Mouse (Mus musculus) liver, embryonic 15.5 days (tissue): ENCODE measurements at regions not wholly inside any gene's neighbourhood (a gene's known extent, or its start where the extent isn't known, plus 50 kb on each side); places are given as distances from the start of the nearest gene placed in this dataset.

ENCODE experiments used
- ATAC-seq: fragments of 200-750 bp; cut with Nextera tagmentation; 2 replicates; pipeline ENCODE4 v1.8.0; 2017; ENCODE audit warnings: moderate number of reproducible peaks, mild to moderate bottlenecking, moderate library complexity; ENCODE audit not compliant: insufficient read depth
- H3K27ac ChIP-seq: fragments of 300-500 bp; sonication (generic); replicated peaks from 2 replicates; pipeline ENCODE4 v1.5.1; 2015; ENCODE audit warnings: mild to moderate bottlenecking, inconsistent platforms
- H3K27me3 ChIP-seq: fragments of 300-500 bp; sonication (generic); 2 replicates; pipeline ENCODE4 v1.6.1; 2015; ENCODE audit warnings: mild to moderate bottlenecking, inconsistent platforms
- H3K36me3 ChIP-seq: fragments of 300-500 bp; sonication (generic); replicated peaks from 2 replicates; pipeline ENCODE4 v1.6.1; 2015; ENCODE audit warnings: moderate library complexity, mild to moderate bottlenecking, inconsistent platforms
- H3K4me1 ChIP-seq: fragments of 300-500 bp; sonication (generic); replicated peaks from 2 replicates; pipeline ENCODE4 v1.6.1; 2015; ENCODE audit warnings: inconsistent platforms
- H3K4me2 ChIP-seq: fragments of 300-500 bp; sonication (generic); 2 replicates; pipeline ENCODE4 v1.6.1; 2015; ENCODE audit warnings: moderate library complexity, mild to moderate bottlenecking, inconsistent platforms
- H3K4me3 ChIP-seq: fragments of 300-500 bp; sonication (generic); replicated peaks from 2 replicates; pipeline ENCODE4 v1.5.1; 2015; ENCODE audit warnings: mild to moderate bottlenecking, inconsistent platforms
- H3K9ac ChIP-seq: fragments of 300-500 bp; sonication (generic); 2 replicates; pipeline ENCODE4 v1.6.1; 2015; ENCODE audit warnings: moderate library complexity, mild to moderate bottlenecking, inconsistent platforms
- H3K9me3 ChIP-seq: fragments of 300-500 bp; sonication (generic); replicated peaks from 2 replicates; pipeline ENCODE4 v1.6.1; 2016; ENCODE audit warnings: inconsistent platforms
- WGBS: fragments of 180-500 bp; shearing (Covaris S2); methylation state at CpG from one replicate; pipeline ENCODE4 v1.1.7; 2015; ENCODE audit warnings: mixed read lengths; ENCODE audit not compliant: insufficient replicate concordance; 5-methylcytosine and 5-hydroxymethylcytosine counted together

DNA sequence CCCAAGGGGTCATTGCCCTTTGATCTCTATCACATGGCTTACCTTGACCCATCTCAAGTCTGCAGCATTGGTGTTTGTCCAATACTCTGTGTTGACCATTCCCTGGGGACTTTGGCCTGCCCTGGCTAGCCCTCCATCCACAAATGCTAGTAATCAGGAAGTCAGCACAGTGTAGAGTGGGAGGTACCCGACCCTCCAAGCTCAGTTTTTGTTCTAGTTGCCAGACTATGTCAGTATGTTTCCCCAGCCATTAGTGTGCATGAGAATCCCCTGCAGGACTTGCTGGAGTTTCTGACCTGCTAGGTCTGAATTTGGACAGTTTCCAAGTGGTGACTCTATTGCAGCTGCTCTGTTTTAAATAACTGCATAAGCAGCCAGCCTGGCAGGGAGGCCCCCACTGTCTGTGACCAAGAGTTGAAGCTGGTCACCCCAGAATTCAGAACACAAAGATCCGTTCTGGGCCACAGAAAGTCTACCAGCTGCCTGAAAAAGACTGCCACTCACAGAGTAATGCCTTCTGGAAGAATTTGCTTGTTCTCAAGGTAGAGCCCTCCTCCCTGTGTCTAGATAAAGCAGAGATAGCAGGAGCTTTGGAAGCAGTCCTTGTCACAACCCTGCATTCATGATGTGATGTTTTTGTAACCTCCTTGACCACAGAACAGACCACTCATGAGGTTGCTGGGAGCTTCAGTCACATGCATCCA is 118.0 kb upstream of the Slc22a23 start:
- no peak overlapping the region for H3K9ac ChIP-seq

DNA sequence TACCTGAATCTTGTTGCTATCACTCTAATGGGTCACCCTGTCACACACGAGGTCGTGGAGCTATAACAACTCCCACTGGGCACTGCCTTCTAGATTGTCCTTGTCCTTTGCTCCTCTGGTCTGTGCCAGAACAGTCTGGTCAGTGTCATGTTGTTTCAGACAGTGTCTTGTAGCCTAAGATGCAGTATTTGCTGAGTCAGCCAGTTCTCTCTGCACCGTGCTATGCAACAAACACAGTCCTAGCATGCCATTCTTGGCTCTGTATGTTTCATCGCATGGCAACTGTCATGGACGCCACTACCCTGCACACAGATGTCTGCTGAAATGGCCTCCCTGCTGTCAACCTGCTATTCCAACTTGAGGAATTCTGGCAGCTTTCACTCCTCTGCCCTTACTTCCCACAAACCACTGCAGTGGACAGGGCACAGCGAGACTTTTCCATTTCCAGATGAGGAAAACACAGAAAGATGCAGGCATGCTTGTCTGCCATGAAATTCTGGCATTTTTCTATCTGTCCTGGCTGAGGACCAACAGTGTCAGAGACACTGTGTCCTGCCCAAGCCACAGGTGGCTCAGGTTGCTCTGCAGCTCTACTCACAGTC is 117.3 kb upstream of the Slc22a23 start:
- Histone ChIP-seq H3K4me2 (no peak overlapping the region), H3K27me3 (no peaks in the 10 kb centered on the region), H3K4me3 (no peak overlapping the region), H3K9ac (no peak overlapping the region), H3K36me3 (no peaks in the 10 kb centered on the region), H3K4me1 (peaks cover 10% of the 10 kb centered on the region), H3K27ac (peak overlapping the region; percentile 61), H3K9me3 (no peaks in the 10 kb centered on the region)
- WGBS: 56% methylated on average over 6 of the region's 6 CpGs
- no peak for ATAC-seq

More for the DNA sequence above, 118.0 kb upstream of the Slc22a23 start:
- Histone ChIP-seq H3K4me2 (no peak overlapping the region), H3K4me1 (peaks cover 10% of the 10 kb centered on the region), H3K27ac (peak overlapping the region; percentile 80), H3K9me3 (no peaks in the 10 kb centered on the region), H3K4me3 (no peak overlapping the region), H3K36me3 (no peaks in the 10 kb centered on the region), H3K27me3 (no peaks in the 10 kb centered on the region)
- WGBS: 22% methylated on average over 2 of the region's 2 CpGs
- ATAC-seq: peak; percentile 89

DNA sequence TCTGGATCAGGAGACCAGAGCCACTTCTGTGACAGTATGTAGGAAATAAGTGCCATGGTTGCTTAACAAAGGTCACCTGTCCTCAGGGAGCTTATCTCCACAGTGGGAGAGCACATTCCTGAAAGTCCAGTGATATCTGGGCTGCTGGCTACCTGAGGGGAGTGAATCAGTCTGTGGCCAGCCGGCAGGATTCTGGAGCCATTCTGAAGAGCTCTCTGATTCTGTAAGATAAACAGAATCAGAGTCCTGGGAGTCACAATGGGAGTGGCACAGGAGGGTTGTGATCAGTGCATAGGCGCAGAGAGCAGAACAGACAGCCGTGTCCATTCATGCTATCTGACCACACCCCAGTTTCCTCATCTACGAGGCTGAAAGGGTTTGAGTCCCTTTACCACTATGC is 116.0 kb upstream of the Slc22a23 start:
- no peak overlapping the region for H3K9ac ChIP-seq
- no peak overlapping the region for H3K4me3 ChIP-seq
- no peak overlapping the region for H3K4me2 ChIP-seq
- no peaks in the 10 kb centered on the region for H3K36me3 ChIP-seq
- no peaks in the 10 kb centered on the region for H3K27me3 ChIP-seq
- H3K4me1 ChIP-seq: peaks cover 10% of the 10 kb centered on the region
- 17% methylated on average over 4 of the region's 4 CpGs for WGBS
- H3K27ac ChIP-seq: peak overlapping the region; percentile 35; the same call in 1 of the 2 replicates
- no peaks in the 10 kb centered on the region for H3K9me3 ChIP-seq
- ATAC-seq: no peak

DNA sequence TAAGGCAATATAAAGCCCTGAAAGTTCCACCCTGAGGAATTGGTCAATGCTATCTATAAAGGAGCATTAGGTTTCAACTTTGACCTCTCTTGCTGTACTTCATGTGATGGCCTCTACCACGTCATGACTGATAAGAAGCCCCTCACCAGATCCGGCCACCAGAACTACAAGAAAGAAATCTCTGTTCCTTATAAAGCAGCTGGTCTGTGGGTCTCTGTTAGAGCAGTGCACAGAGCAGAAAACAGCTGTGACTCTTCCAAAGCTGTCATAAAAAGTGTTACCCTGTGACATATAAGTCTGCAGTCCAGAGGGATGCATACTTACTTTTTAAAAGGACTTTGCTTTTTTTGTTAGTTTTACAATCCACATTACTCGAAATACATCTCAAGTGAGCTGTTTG is 111.1 kb upstream of the Slc22a23 start:
- Histone ChIP-seq H3K9ac (no peak overlapping the region), H3K4me3 (no peak overlapping the region), H3K4me1 (no peaks in the 10 kb centered on the region), H3K4me2 (no peak overlapping the region), H3K27ac (no peak overlapping the region), H3K9me3 (no peaks in the 10 kb centered on the region), H3K36me3 (no peaks in the 10 kb centered on the region), H3K27me3 (no peaks in the 10 kb centered on the region)
- no peak for ATAC-seq
- WGBS: 35% methylated on average over 3 of the region's 3 CpGs

DNA sequence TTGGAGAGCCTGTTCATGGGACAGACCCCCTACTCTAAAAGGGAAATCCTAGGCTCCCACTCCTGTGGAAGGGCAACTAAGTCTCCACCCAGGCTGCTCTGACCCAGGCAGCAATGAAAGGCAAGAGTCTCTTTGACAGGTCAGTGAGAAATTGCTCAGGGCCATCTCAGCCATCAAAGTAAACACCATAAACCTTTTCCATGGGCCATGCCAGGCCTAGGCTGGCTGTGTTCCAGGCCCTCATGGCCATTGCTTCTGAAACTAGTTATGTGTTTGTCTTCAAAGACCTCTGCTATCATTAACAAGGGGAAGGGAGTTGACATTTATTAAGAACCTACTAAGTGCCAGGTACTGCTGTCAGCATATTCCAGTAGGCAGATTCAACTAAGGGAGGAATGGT is 101.8 kb upstream of the Slc22a23 start:
- no peaks in the 10 kb centered on the region for H3K36me3 ChIP-seq

DNA sequence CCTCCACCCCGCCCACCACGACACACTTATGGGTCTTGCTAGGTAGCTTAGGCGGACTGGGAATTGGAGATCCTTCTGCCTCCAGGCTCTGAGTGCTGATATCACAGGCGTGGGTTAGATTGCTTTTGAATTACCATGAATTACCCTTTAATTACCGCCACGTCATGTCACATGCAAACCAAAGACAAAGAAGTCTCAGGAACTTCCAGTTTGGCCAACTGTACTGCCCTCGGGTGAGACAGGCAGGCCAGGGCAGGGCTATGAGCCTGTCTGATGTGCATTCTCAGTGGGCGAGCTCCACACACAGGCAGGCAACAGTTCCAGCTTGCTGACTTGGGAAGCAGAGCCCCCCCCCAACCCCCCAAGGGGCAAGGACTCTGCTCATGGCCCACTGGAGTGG is 101.3 kb upstream of the Slc22a23 start:
- no peak overlapping the region for H3K27ac ChIP-seq
- H3K9ac ChIP-seq: no peak overlapping the region
- no peak overlapping the region for H3K4me3 ChIP-seq
- no peaks in the 10 kb centered on the region for H3K4me1 ChIP-seq
- H3K27me3 ChIP-seq: no peaks in the 10 kb centered on the region
- no peaks in the 10 kb centered on the region for H3K36me3 ChIP-seq
- H3K4me2 ChIP-seq: no peak overlapping the region
- 58% methylated on average over 8 of the region's 8 CpGs for WGBS
- H3K9me3 ChIP-seq: no peaks in the 10 kb centered on the region
- ATAC-seq: no peak

More for the DNA sequence above, 101.8 kb upstream of the Slc22a23 start:
- no peaks in the 10 kb centered on the region for H3K27me3 ChIP-seq
- no peak overlapping the region for H3K4me2 ChIP-seq
- H3K4me1 ChIP-seq: no peaks in the 10 kb centered on the region
- H3K27ac ChIP-seq: no peak overlapping the region
- no peaks in the 10 kb centered on the region for H3K9me3 ChIP-seq
- no peak overlapping the region for H3K9ac ChIP-seq
- no peak for ATAC-seq
- H3K4me3 ChIP-seq: no peak overlapping the region

DNA sequence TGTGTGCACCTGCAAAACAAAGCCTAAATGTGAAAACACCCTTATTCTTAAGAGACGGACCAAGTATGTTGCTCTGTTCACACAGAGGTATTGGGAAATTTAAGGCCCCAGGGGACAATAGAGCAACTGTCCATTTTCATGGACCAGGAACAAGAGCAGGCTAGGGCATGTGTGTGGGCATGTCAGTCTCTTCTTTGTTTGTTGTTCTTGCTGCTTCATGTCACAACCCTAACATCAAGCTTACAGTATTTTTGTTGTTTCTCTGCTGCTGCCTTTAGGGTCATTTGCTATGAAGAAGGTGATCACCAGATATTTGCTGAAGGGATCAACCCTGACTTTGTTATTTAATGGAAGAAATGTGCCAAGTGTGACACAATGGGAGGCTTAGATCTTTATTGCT is 96.4 kb upstream of the Slc22a23 start:
- Histone ChIP-seq H3K4me2 (no peak overlapping the region), H3K27me3 (no peaks in the 10 kb centered on the region), H3K36me3 (no peaks in the 10 kb centered on the region), H3K9me3 (no peaks in the 10 kb centered on the region), H3K27ac (no peak overlapping the region), H3K9ac (no peak overlapping the region), H3K4me3 (no peak overlapping the region), H3K4me1 (no peaks in the 10 kb centered on the region)
- 57% methylated on average over 1 of the region's 1 CpGs for WGBS
- ATAC-seq: no peak

DNA sequence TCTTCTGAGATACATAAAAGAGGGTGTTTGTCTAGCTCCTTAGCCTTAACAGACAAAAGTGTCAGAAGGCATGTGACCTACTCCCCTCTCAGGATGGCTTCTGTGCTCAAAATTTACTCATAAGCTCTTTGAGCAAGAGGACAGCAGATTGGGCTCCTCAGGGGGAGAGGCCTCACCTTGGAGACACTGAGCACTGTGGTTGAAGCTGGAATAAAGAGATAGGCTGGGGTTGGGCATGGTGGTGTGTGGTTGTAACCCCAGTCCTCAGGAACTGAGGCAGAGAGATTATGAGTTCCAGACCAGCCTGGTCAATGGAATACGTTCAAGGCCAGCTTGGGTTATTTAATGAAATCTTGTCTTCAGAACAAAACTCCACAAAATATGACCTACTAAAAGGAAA is 82.5 kb upstream of the Slc22a23 start:
- no peak for ATAC-seq
- Histone ChIP-seq H3K9me3 (no peaks in the 10 kb centered on the region), H3K27me3 (0 out of 2 replicates have a peak, but pooled peaks cover 6% of the 10 kb centered on the region), H3K4me3 (no peak overlapping the region), H3K4me1 (no peaks in the 10 kb centered on the region), H3K9ac (no peak overlapping the region), H3K36me3 (no peaks in the 10 kb centered on the region), H3K27ac (no peak overlapping the region), H3K4me2 (no peak overlapping the region)
- WGBS: 25% methylated on average over 1 of the region's 1 CpGs

DNA sequence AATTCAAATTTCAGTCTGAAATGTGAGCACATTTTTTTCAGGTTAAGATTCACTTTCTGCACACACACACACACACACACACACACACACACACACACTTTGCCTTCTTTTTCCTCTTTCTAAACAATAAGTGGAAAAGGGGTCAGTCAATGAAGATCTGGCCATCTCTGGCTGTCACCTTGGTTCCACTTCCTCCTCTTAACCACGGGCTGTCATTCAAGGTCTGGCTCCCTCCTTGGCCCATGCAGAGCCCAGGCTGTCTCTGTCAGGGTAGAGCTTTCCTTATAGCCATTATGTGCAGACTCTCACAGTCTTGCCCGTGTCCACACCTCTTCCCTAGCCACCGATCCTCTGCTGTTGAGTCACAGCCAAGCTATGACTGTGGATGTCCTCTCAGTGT is 79.9 kb upstream of the Slc22a23 start:
- no peak for ATAC-seq
- no peak overlapping the region for H3K4me3 ChIP-seq
- no peaks in the 10 kb centered on the region for H3K4me1 ChIP-seq
- no peak overlapping the region for H3K4me2 ChIP-seq
- WGBS: 8% methylated on average over 3 of the region's 3 CpGs
- no peak overlapping the region for H3K9ac ChIP-seq
- H3K9me3 ChIP-seq: no peaks in the 10 kb centered on the region
- H3K27me3 ChIP-seq: 0 out of 2 replicates have a peak, but pooled peaks cover 6% of the 10 kb centered on the region
- no peak overlapping the region for H3K27ac ChIP-seq
- H3K36me3 ChIP-seq: no peaks in the 10 kb centered on the region

DNA sequence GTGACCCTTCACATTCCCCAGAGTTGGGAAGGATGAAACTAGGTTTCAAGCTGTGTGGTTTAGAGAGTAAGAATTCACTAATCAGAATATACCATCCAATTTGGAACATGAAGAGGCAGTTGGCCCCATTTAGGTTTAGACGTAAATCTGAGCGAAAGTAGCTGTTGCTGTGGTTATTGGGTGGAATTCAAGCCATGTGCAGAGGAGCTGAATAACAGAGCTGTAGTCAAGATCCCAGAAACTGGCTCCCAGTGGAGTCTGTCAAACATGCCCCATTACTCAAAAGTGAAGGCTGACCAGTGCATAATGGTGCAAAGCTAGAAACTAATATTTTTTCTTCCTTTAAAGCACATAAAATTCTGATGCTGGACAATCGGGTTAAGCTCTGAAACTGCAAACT is 76.7 kb upstream of the Slc22a23 start:
- Histone ChIP-seq H3K27ac (no peak overlapping the region), H3K9ac (no peak overlapping the region), H3K4me2 (no peak overlapping the region), H3K4me1 (no peaks in the 10 kb centered on the region), H3K36me3 (no peaks in the 10 kb centered on the region), H3K4me3 (no peak overlapping the region), H3K27me3 (0 out of 2 replicates have a peak, but pooled peaks cover 6% of the 10 kb centered on the region), H3K9me3 (no peaks in the 10 kb centered on the region)
- no peak for ATAC-seq
- WGBS: 67% methylated on average over 3 of the region's 3 CpGs

DNA sequence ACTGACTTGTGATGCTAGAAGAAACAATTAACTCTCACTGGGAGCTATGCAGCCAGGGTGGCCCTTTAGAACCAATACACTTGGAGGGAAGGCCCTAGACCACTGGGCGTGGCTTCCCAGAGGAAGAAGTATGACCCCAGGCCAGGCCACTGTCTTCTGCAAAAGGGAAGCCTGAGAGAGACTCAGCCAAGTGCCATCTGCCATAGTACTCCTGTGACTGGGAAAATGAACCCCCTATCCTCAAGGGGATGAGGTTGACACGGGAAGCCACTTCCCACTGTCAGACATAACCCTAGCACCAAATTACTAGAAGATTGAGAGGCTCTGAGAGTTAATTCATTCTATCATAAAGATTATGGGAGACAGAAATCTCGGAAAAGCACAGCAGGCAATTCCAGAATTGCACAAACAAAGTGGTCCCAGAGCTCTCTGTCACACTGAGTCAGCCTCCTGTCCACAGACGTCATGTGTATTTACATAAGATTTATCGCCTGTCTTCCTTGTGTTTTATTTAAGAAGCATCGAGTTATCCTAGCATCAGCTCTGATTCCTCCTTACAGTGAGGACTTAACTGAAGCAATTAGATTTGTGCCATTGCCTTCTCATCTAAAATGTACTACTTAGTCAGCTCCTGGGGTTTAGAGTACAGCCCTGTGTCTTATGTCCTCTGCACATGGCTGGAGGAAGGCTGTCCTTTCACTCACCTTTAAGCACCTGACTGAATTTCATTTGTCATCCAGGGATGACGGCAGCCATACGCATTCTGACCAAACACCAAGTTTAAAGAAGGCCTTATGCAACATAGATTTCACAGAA is 75.6 kb upstream of the Slc22a23 start:
- no peak overlapping the region for H3K4me3 ChIP-seq
- H3K36me3 ChIP-seq: no peaks in the 10 kb centered on the region
- WGBS: 48% methylated on average over 8 of the region's 8 CpGs
- no peak for ATAC-seq
- no peak overlapping the region for H3K9ac ChIP-seq
- H3K4me1 ChIP-seq: no peaks in the 10 kb centered on the region
- no peak overlapping the region for H3K27ac ChIP-seq
- 0 out of 2 replicates have a peak, but pooled peaks cover 6% of the 10 kb centered on the region for H3K27me3 ChIP-seq
- no peaks in the 10 kb centered on the region for H3K9me3 ChIP-seq
- H3K4me2 ChIP-seq: no peak overlapping the region
